Mouse (Mus musculus) embryonic fibroblast, embryonic 13.5 days (primary cell): ENCODE measurements at regions not wholly inside any gene's neighbourhood (a gene's known extent, or its start where the extent isn't known, plus 50 kb on each side); places are given as distances from the start of the nearest gene placed in this dataset.

Source experiments
- H3K27ac ChIP-seq: 2 replicates; pipeline ENCODE4 v1.5.1; 2012; ENCODE audit warnings: low read length, control low read depth, inconsistent platforms; ENCODE audit not compliant: insufficient read depth
- H3K4me1 ChIP-seq: 2 replicates; pipeline ENCODE4 v1.6.1; 2011; ENCODE audit warnings: low read length; ENCODE audit not compliant: control insufficient read depth, insufficient read depth
- H3K4me3 ChIP-seq: 2 replicates; pipeline ENCODE4 v1.5.1; 2011; ENCODE audit warnings: mild to moderate bottlenecking, control low read depth, low read length; ENCODE audit not compliant: insufficient read depth
- CTCF ChIP-seq: IDR thresholded peaks from 2 replicates; pipeline ENCODE4 v1.5.1; 2011; ENCODE audit warnings: mild to moderate bottlenecking, control low read depth, low read length, moderate library complexity, borderline replicate concordance; ENCODE audit not compliant: insufficient read depth
- POLR2A ChIP-seq: IDR thresholded peaks from 2 replicates; pipeline ENCODE4 v1.6.1; 2011; ENCODE audit warnings: low read depth, mild to moderate bottlenecking, control low read depth, low read length, moderate library complexity

GRCm38 (mm10) chr3:8440701-8441365, 1169.1 kb downstream of the Zfp704 start:
- TF ChIP-seq CTCF (no peak), POLR2A (no peak)
- Histone ChIP-seq H3K27ac (peak overlapping the region; percentile 25; the same call in 1 of the 2 replicates), H3K4me1 (no peaks in the 10 kb centered on the region), H3K4me3 (no peak overlapping the region)
